Mouse (Mus musculus) MEL (cell line): ENCODE data around the gene Fdxacb1. TPM values are rescaled to one million over a fixed set of nuclear protein-coding genes. Genes with fewer than 3 reads are reported as not detected.

Experiments used
- DNase-seq: peaks from one replicate; pipeline ENCODE4 v3.0.0; 2011; ENCODE audit warnings: low read depth, low spot score
- H3K27ac ChIP-seq: 2 replicates; pipeline ENCODE4 v1.5.1; 2012; ENCODE audit warnings: low read depth, mild to moderate bottlenecking, control low read depth, low read length, moderate library complexity; ENCODE audit not compliant: control insufficient read depth
- H3K27me3 ChIP-seq, 2 experiments: fragments of 150-350 bp in 1 of 2; sonication (generic) in 1 of 2; 2 replicates each; pipeline ENCODE4 v1.6.1; 2012; ENCODE audit warnings: low read length in 2 of 2, mild to moderate bottlenecking in 2 of 2, improper control_type of control experiment in 1 of 2, moderate library complexity in 1 of 2; ENCODE audit not compliant: insufficient read depth in 2 of 2, control insufficient read depth in 1 of 2
- H3K36me3 ChIP-seq, 2 experiments: 2 replicates each; pipeline ENCODE4 v1.6.1; 2012 to 2014; ENCODE audit warnings: low read length in 2 of 2, improper control_type of control experiment in 1 of 2, inconsistent platforms in 1 of 2, mild to moderate bottlenecking in 1 of 2; ENCODE audit not compliant: insufficient read depth in 2 of 2, control insufficient read depth in 1 of 2
- H3K4me1 ChIP-seq, 2 experiments: fragments of 150-350 bp in 1 of 2; sonication (generic) in 1 of 2; 2 replicates each; pipeline ENCODE4 v1.6.1; 2012; ENCODE audit warnings: low read length in 2 of 2, improper control_type of control experiment in 1 of 2, mild to moderate bottlenecking in 1 of 2; ENCODE audit not compliant: insufficient read depth in 2 of 2, control insufficient read depth in 1 of 2
- H3K4me3 ChIP-seq, 2 experiments: fragments of 150-350 bp in 1 of 2; sonication (generic) in 1 of 2; 2 replicates each; pipeline ENCODE4 v1.5.1; 2012; ENCODE audit warnings: low read depth in 2 of 2, low read length in 2 of 2, mild to moderate bottlenecking in 2 of 2, moderate library complexity in 2 of 2, control low read depth in 1 of 2, improper control_type of control experiment in 1 of 2; ENCODE audit not compliant: control insufficient read depth in 1 of 2, insufficient read depth in 1 of 2
- H3K79me2 ChIP-seq: 2 replicates; pipeline ENCODE4 v1.6.1; 2012; ENCODE audit warnings: mild to moderate bottlenecking, low read length, moderate library complexity; ENCODE audit not compliant: control insufficient read depth, poor library complexity, insufficient read depth
- H3K9ac ChIP-seq: 2 replicates; pipeline ENCODE4 v1.6.1; 2012; ENCODE audit warnings: low read depth, mild to moderate bottlenecking, control low read depth, low read length, moderate library complexity; ENCODE audit not compliant: control insufficient read depth, poor library complexity, severe bottlenecking
- H3K9me3 ChIP-seq: fragments of 150-350 bp; sonication (generic); replicated peaks from 2 replicates; pipeline ENCODE4 v1.6.1; 2012; ENCODE audit warnings: mild to moderate bottlenecking, low read length, improper control_type of control experiment, moderate library complexity; ENCODE audit not compliant: insufficient read depth
- BHLHE40 ChIP-seq: IDR thresholded peaks from 2 replicates; pipeline ENCODE4 v1.6.1; 2012; ENCODE audit warnings: low read depth, mild to moderate bottlenecking, inconsistent platforms, low read length, improper control_type of control experiment, borderline replicate concordance
- CHD1 ChIP-seq: IDR thresholded peaks from 2 replicates; pipeline ENCODE4 v1.6.1; 2012; ENCODE audit warnings: low read depth, mild to moderate bottlenecking, inconsistent platforms, low read length, improper control_type of control experiment
- CHD2 ChIP-seq: IDR thresholded peaks from 2 replicates; pipeline ENCODE4 v1.6.1; 2011; ENCODE audit warnings: low read length, improper control_type of control experiment
- E2F4 ChIP-seq: IDR thresholded peaks from 2 replicates; pipeline ENCODE4 v1.6.1; 2011; ENCODE audit warnings: low read depth, low read length, improper control_type of control experiment, borderline replicate concordance
- ETS1 ChIP-seq: IDR thresholded peaks from 2 replicates; pipeline ENCODE4 v1.6.1; 2012; ENCODE audit warnings: low read depth, mild to moderate bottlenecking, inconsistent platforms, low read length, improper control_type of control experiment, moderate library complexity
- GATA1 ChIP-seq: IDR thresholded peaks from 2 replicates; pipeline ENCODE4 v1.6.1; 2011; ENCODE audit warnings: low read depth, low read length, improper control_type of control experiment
- JUND ChIP-seq: IDR thresholded peaks from 2 replicates; pipeline ENCODE4 v1.6.1; 2011; ENCODE audit warnings: low read depth, mild to moderate bottlenecking, improper control_type of control experiment, low read length
- KAT2A ChIP-seq: conservative IDR thresholded peaks from 2 replicates; pipeline ENCODE4 v1.6.1; 2012; ENCODE audit warnings: low read depth, low read length, improper control_type of control experiment, inconsistent platforms
- MAZ ChIP-seq: IDR thresholded peaks from 2 replicates; pipeline ENCODE4 v1.6.1; 2012; ENCODE audit warnings: low read depth, mild to moderate bottlenecking, inconsistent platforms, low read length, improper control_type of control experiment
- MEF2A ChIP-seq: IDR thresholded peaks from 2 replicates; pipeline ENCODE4 v1.6.1; 2014; ENCODE audit warnings: low read depth, mild to moderate bottlenecking, inconsistent platforms, low read length, improper control_type of control experiment; ENCODE audit not compliant: poor library complexity, insufficient replicate concordance, severe bottlenecking; ENCODE audit errors: extremely low read depth
- MYB ChIP-seq: IDR thresholded peaks from 2 replicates; pipeline ENCODE4 v1.6.1; 2011; ENCODE audit warnings: mild to moderate bottlenecking, low read depth, low read length, improper control_type of control experiment
- MYC ChIP-seq: IDR thresholded peaks from 2 replicates; pipeline ENCODE4 v1.6.1; 2011; ENCODE audit warnings: low read depth, mild to moderate bottlenecking, low read length, improper control_type of control experiment, moderate library complexity
- NELFE ChIP-seq: IDR thresholded peaks from 2 replicates; pipeline ENCODE4 v1.6.1; 2011; ENCODE audit warnings: low read depth, low read length, improper control_type of control experiment
- NRF1 ChIP-seq: IDR thresholded peaks from 2 replicates; pipeline ENCODE4 v1.6.1; 2014; ENCODE audit warnings: low read depth, mild to moderate bottlenecking, inconsistent platforms, low read length, improper control_type of control experiment, moderate library complexity; ENCODE audit not compliant: poor library complexity, insufficient read depth, severe bottlenecking
- POLR2AphosphoS2 ChIP-seq: IDR thresholded peaks from 2 replicates; pipeline ENCODE4 v1.6.1; 2011; ENCODE audit warnings: low read length, improper control_type of control experiment
- POLR2AphosphoS5 ChIP-seq: IDR thresholded peaks from 2 replicates; pipeline ENCODE4 v1.6.1; 2012; ENCODE audit warnings: low read depth, borderline replicate concordance, mild to moderate bottlenecking, inconsistent platforms, low read length, moderate library complexity, mixed read lengths
- RAD21 ChIP-seq: IDR thresholded peaks from 2 replicates; pipeline ENCODE4 v1.6.1; 2011; ENCODE audit warnings: mild to moderate bottlenecking, low read depth, low read length, improper control_type of control experiment
- RCOR1 ChIP-seq: IDR thresholded peaks from 2 replicates; pipeline ENCODE4 v1.6.1; 2012; ENCODE audit warnings: low read depth, mild to moderate bottlenecking, inconsistent platforms, low read length, improper control_type of control experiment
- SMC3 ChIP-seq: IDR thresholded peaks from 2 replicates; pipeline ENCODE4 v1.6.1; 2011; ENCODE audit warnings: low read depth, low read length, improper control_type of control experiment
- TBP ChIP-seq: IDR thresholded peaks from 2 replicates; pipeline ENCODE4 v1.8.0; 2011; ENCODE audit warnings: low read depth, low read length, improper control_type of control experiment
- ZMIZ1 ChIP-seq: IDR thresholded peaks from 2 replicates; pipeline ENCODE4 v1.6.1; 2012; ENCODE audit warnings: low read depth, mild to moderate bottlenecking, inconsistent platforms, low read length, improper control_type of control experiment, moderate library complexity
- ZNF384 ChIP-seq: IDR thresholded peaks from 2 replicates; pipeline ENCODE4 v1.6.1; 2012; ENCODE audit warnings: low read depth, mild to moderate bottlenecking, inconsistent platforms, low read length, improper control_type of control experiment
- polyA plus RNA-seq, 2 experiments: library from polyadenylated mRNA; stranded (reverse) in 1 of 2; unstranded in 1 of 2; fragments of >175 nt in 1 of 2; fragments of >200 nt in 1 of 2; gene quantifications; 2 replicates each; pipeline versions ENCODE4 v1.2.1 to v1.2.4; 2012; ENCODE audit warnings: low replicate concordance in 2 of 2, low read depth in 1 of 2; ENCODE audit not compliant: insufficient read length in 2 of 2, insufficient read depth in 1 of 2, missing spikeins in 1 of 2
- total RNA-seq: library from RNA; depleted of rRNA; stranded (reverse); fragments of 300-350 nt; gene quantifications from 2 replicates; pipeline ENCODE4 v1.2.3, GENCODE M21; 2012

Fdxacb1 gene
- total and polyA plus RNA-seq, 3 experiments, result 6.5 to 9.7 TPM; not detected in 1

GRCm38 (mm10) chr9:50768107-50769002 is at the start of gene Fdxacb1 (continued):
- no peak for TF ChIP-seq MEF2A
- TF ChIP-seq GATA1, result no peak
- TF ChIP-seq NELFE, result peak; percentile 69
- no peak for TF ChIP-seq POLR2AphosphoS5
- TF ChIP-seq ZNF384, result no peak
- TF ChIP-seq, all 39 proteins: peak for 22

- no peak for DNase-seq
- no peaks in the 10 kb centered on the region for H3K79me2 ChIP-seq
- no peaks in the 10 kb centered on the region for H3K9me3 ChIP-seq
- H3K4me1 ChIP-seq, result 0 out of 4 replicates have a peak, but pooled peaks cover 0 to 2% of the 10 kb centered on the region in 2 experiments
- TF ChIP-seq NELFE (no peak), MAZ (no peak), SMC3 (no peak), POLR2AphosphoS2 (no peak), MYB (no peak), TBP (no peak), NRF1 (no peak), KAT2A (no peak), CHD1 (no peak), ZNF384 (no peak), ETS1 (no peak), CHD2 (no peak), MYC (no peak), RCOR1 (no peak), POLR2AphosphoS5 (no peak), E2F4 (no peak), RAD21 (no peak), ZMIZ1 (no peak), JUND (no peak), BHLHE40 (no peak)
- H3K36me3 ChIP-seq, result no peaks in the 10 kb centered on the region
- H3K4me3 ChIP-seq, result no peak overlapping the region
- peaks cover 12 to 16% of the 10 kb centered on the region in 2 experiments for H3K27me3 ChIP-seq
- H3K9ac ChIP-seq, result no peak overlapping the region
- no peak overlapping the region for H3K27ac ChIP-seq
Observed at GRCm38 (mm10) chr9:50718878-50719277, 49.2 kb upstream of the Fdxacb1 start.
